Mouse (Mus musculus) liver, adult 2 months (tissue): ENCODE data around the gene Bcl2.
"Not testable (repeated sequence)": the region's sequence is repeated elsewhere in the genome, so short reads cannot be mapped to it uniquely, and the experiment has no call there.

ENCODE experiments used
- CTCF ChIP-seq: fragments of 200-500 bp; IDR thresholded peaks from 2 replicates; pipeline ENCODE4 v1.5.1; 2011; ENCODE audit warnings: low read depth, low read length, control low read depth
- POLR2A ChIP-seq: fragments of 200-500 bp; IDR thresholded peaks from 2 replicates; pipeline ENCODE4 v1.6.1; 2011; ENCODE audit warnings: low read length, control low read depth; ENCODE audit not compliant: insufficient read depth; ENCODE audit errors: extremely low read depth

DNA sequence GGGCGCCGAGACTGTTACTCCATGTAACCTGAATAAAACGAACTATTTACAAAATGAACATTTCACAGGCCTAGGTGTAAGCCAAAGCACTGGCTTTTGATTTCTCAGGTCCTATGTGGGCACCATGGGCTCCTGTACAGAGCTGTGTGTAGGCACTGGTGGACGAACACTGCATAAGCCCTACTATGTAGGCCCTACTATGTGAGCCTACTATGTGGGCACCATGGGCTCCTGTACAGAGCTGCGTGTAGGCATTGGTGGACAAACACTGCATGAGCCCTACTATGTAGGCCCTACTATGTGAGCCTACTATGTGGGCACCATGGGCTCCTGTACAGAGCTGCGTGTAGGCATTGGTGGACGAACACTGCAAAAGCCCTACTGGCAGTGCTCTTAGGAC lies 3.7 kb upstream of the Bcl2 start:
- TF ChIP-seq CTCF, POLR2A: not testable (repeated sequence)
